8 mouse cellular contexts compared by ENCODE assay signal in the genomic region with DNA sequence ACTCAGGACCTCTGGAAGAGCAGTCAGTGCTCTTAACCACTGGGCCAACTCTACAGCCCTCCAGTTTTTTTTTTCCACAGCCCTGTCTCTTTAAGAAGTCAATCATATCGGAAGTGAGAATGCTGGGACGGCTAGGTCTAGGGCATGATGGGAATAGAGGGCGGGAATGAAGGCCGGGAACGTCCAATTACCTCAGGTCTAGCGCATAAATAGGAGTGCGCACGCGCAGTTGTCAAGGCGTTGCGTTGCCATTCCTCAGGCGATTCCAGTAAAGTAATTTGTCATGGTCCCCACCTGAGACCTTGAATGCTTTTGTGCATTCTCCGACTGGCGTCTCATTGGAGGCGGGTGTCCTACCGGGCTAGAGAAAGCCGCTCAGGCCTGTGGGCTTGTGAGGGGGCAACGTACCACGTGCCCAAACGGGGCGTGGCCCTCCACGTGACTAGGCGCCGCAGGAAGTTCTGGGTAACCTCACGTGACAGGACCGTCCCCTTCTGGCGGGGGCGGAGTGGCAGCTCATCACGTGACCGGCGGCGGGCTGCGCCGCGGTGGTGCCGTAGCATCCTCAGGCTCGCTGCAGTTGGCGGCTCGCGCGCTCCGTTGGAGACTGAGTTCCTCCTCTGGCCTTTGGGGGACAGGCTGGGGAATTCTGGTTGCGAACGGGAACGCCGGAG. TPM values are rescaled to one million over a fixed set of nuclear protein-coding genes. Genes with fewer than 3 reads are reported as not detected.
DNase-seq lines count a peak whose midpoint lies in the region; ATAC-seq lines count a peak whose summit lies in the region.

A gene (plus strand): TSS at position 509 of the 674 bp plus-strand sequence.

- H3K27ac ChIP-seq in hindbrain, embryonic 13.5 days: peak within 1 kb of the TSS; percentile 95

- no peaks in the 10 kb centered on the region for H3K27me3 ChIP-seq in hindbrain, embryonic 13.5 days

- DNase-seq in WW6 (ENCODE audit: low read depth, low spot score): peak; percentile 90
- peak; percentile 94 to 96 for DNase-seq in cerebellum, postnatal 36 days
- peak; percentile 90 to 94 for DNase-seq in frontal cortex, postnatal 25 days (ENCODE audit: low spot score in 2 of 2)
- DNase-seq in layer of hippocampus, postnatal 14 days (ENCODE audit: low spot score in 2 of 2): peak; percentile 96 to 99
- DNase-seq in lung, postnatal 10 days: peak; percentile 98
- peak; percentile 93 for DNase-seq in ovary, postnatal 36 days (ENCODE audit: low spot score)
- peak; percentile 95 for DNase-seq in thymus, postnatal 14 days

- under 1% methylated on average over 46 of the region's 46 CpGs for WGBS in hindbrain, embryonic 13.5 days

- H3K9me3 ChIP-seq in hindbrain, embryonic 13.5 days: 0 out of 2 replicates have a peak, but pooled peaks cover 2% of the 10 kb centered on the region

- no peaks in the 10 kb centered on the region for H3K36me3 ChIP-seq in hindbrain, embryonic 13.5 days

- peaks cover 25% of the 10 kb centered on the region for H3K4me1 ChIP-seq in hindbrain, embryonic 13.5 days (replicated peaks)

- peak within 1 kb of the TSS; percentile 71 for H3K4me2 ChIP-seq in hindbrain, embryonic 13.5 days

- peak within 1 kb of the TSS; percentile 75 for H3K9ac ChIP-seq in hindbrain, embryonic 13.5 days

- H3K4me3 ChIP-seq in hindbrain, embryonic 13.5 days: peak within 1 kb of the TSS; percentile 63

- ATAC-seq in hindbrain, embryonic 13.5 days (ENCODE audit: low FRiP score): peak; percentile 98

RNA-seq across cellular contexts. Expression of the gene that starts here (rescaled TPM):
- 29.5 and 33.1 TPM in 2 replicates for polyA plus RNA-seq in hindbrain, embryonic 13.5 days (2015; fragmentation: Nextera tagmentation; extraction: Ambion mirVana)
- 10 to 100 TPM; 31.0 to 31.6 TPM for total RNA-seq in layer of hippocampus, postnatal 14 days (2021)

Comparison
In these comparisons a context has a peak if more than half of its experiments do, and no peak if none do; other contexts are left out.
1. Peak in every context shown above with its lines: DNase-seq, ATAC-seq, H3K4me3 ChIP-seq and H3K27ac ChIP-seq.